Mouse (Mus musculus): Measurements from ENCODE around the gene Gm49393.

DNA sequence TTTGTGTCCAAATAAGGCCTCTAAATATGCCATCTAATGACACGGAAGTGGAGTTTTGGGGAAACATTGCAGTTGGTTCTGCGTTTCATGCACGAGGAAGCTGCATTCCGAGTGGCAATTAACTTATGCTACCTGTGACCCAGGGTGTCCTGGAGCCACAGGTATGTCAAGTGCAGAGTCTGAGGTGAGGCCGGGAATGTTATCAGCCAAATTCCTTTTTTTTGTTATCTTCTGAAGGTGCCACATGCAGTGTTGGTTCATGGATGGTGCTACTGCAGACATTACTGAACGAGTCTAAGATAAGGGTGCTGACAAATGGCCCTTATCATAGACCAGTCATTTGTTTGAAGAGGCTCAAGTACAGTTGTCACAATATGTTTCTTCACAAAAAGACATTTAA is 122.6 kb downstream of the Gm49393 start:
- TF ChIP-seq USF1 (IDR thresholded peaks at IDR 0.05; ENCODE audit: low read depth) (no peak), MYOG (IDR thresholded peaks at IDR 0.05; ENCODE audit: control insufficient read depth in 1 of 3, insufficient read depth in 1 of 3, insufficient read length in 2 of 3, low read depth in 2 of 3) (no peak)
